Mouse (Mus musculus) CH12.LX (cell line): ENCODE results near the gene Tgfbr3l. TPM values are rescaled to one million over a fixed set of nuclear protein-coding genes. Genes with fewer than 3 reads are reported as not detected.

ENCODE experiments used
- DNase-seq: peaks from one replicate; pipeline ENCODE4 v3.0.0-alpha.2; 2013; ENCODE audit errors: extremely low read depth
- H3K27ac ChIP-seq: 2 replicates; pipeline ENCODE4 v1.5.1; 2012; ENCODE audit warnings: low read depth, mild to moderate bottlenecking, control low read depth, moderate library complexity; ENCODE audit not compliant: insufficient read depth
- H3K27me3 ChIP-seq: replicated peaks from 2 replicates; pipeline ENCODE3; 2012; ENCODE audit warnings: inconsistent platforms
- H3K36me3 ChIP-seq, 2 experiments: replicated peaks in 1 of 2; 2 replicates each; pipeline versions ENCODE3 to v1.6.1; 2012; ENCODE audit warnings: inconsistent platforms in 1 of 2, low read length in 1 of 2, mild to moderate bottlenecking in 1 of 2, mixed read lengths in 1 of 2, moderate library complexity in 1 of 2; ENCODE audit not compliant: control insufficient read depth in 1 of 2, insufficient read depth in 1 of 2
- H3K4me1 ChIP-seq, 2 experiments: 2 replicates each; pipeline ENCODE4 v1.6.1; 2012; ENCODE audit warnings: inconsistent platforms in 1 of 2, moderate library complexity in 1 of 2; ENCODE audit not compliant: insufficient read depth in 2 of 2, control insufficient read depth in 1 of 2
- H3K4me2 ChIP-seq: 2 replicates; pipeline ENCODE4 v1.6.1; 2012; ENCODE audit warnings: low read depth, mild to moderate bottlenecking, control low read depth; ENCODE audit not compliant: poor library complexity, insufficient read depth, severe bottlenecking
- H3K4me3 ChIP-seq, 3 experiments: fragments of 150-350 bp in 1 of 3; sonication (generic) in 1 of 3; replicated peaks in 1 of 3; 2 replicates each; pipeline versions ENCODE3 to v1.5.1; 2011 to 2012; ENCODE audit warnings: low read depth in 2 of 3, low read length in 2 of 3, mild to moderate bottlenecking in 2 of 3, moderate library complexity in 2 of 3, control low read depth in 1 of 3, improper control_type of control experiment in 1 of 3, inconsistent platforms in 1 of 3, mixed read lengths in 1 of 3; ENCODE audit not compliant: poor library complexity in 1 of 3
- H3K79me2 ChIP-seq: replicated peaks from 2 replicates; pipeline ENCODE4 v1.6.1; 2012; ENCODE audit warnings: mild to moderate bottlenecking, moderate library complexity; ENCODE audit not compliant: control insufficient read depth, poor library complexity, insufficient read depth, severe bottlenecking; ENCODE audit errors: extremely low read depth
- H3K9ac ChIP-seq: 2 replicates; pipeline ENCODE4 v1.6.1; 2012; ENCODE audit warnings: low read depth, mild to moderate bottlenecking, control low read depth, moderate library complexity; ENCODE audit not compliant: insufficient read depth
- H3K9me3 ChIP-seq: replicated peaks from 2 replicates; pipeline ENCODE3; 2012; ENCODE audit warnings: low read length, inconsistent platforms, mixed read lengths
- CHD1 ChIP-seq: IDR thresholded peaks from 2 replicates; pipeline ENCODE4 v1.6.1; 2012; ENCODE audit warnings: low read depth, low read length, improper control_type of control experiment, inconsistent platforms
- CHD2 ChIP-seq: IDR thresholded peaks from 2 replicates; pipeline ENCODE4 v1.6.1; 2011; ENCODE audit warnings: low read length, improper control_type of control experiment
- CTCF ChIP-seq, 2 experiments: IDR thresholded peaks in 1 of 2; conservative IDR thresholded peaks in 1 of 2; 2 replicates each; pipeline ENCODE4 v1.5.1; 2011 to 2012; ENCODE audit warnings: low read depth in 2 of 2, low read length in 2 of 2, improper control_type of control experiment in 1 of 2, inconsistent platforms in 1 of 2, mild to moderate bottlenecking in 1 of 2, moderate library complexity in 1 of 2
- ELF1 ChIP-seq: IDR thresholded peaks from 2 replicates; pipeline ENCODE4 v1.6.1; 2014; ENCODE audit warnings: low read depth, mild to moderate bottlenecking, inconsistent platforms, low read length, improper control_type of control experiment
- EP300 ChIP-seq: IDR thresholded peaks from 2 replicates; pipeline ENCODE4 v1.6.1; 2011; ENCODE audit warnings: low read length, improper control_type of control experiment
- HCFC1 ChIP-seq: IDR thresholded peaks from 2 replicates; pipeline ENCODE4 v1.6.1; 2012; ENCODE audit warnings: low read depth, mild to moderate bottlenecking, inconsistent platforms, low read length, improper control_type of control experiment
- MAFK ChIP-seq: IDR thresholded peaks from 2 replicates; pipeline ENCODE4 v1.6.1; 2011; ENCODE audit warnings: low read length, improper control_type of control experiment; ENCODE audit not compliant: insufficient replicate concordance
- MAZ ChIP-seq: IDR thresholded peaks from 2 replicates; pipeline ENCODE4 v1.6.1; 2012; ENCODE audit warnings: low read depth, mild to moderate bottlenecking, inconsistent platforms, low read length, improper control_type of control experiment, moderate library complexity
- MEF2A ChIP-seq: IDR thresholded peaks from 2 replicates; pipeline ENCODE4 v1.6.1; 2014; ENCODE audit warnings: low read depth, mild to moderate bottlenecking, inconsistent platforms, low read length, improper control_type of control experiment, borderline replicate concordance
- MXI1 ChIP-seq: IDR thresholded peaks from 2 replicates; pipeline ENCODE4 v1.6.1; 2011; ENCODE audit warnings: mild to moderate bottlenecking, low read depth, low read length, improper control_type of control experiment
- NELFE ChIP-seq: IDR thresholded peaks from 2 replicates; pipeline ENCODE4 v1.6.1; 2011; ENCODE audit warnings: low read depth, low read length, improper control_type of control experiment
- PAX5 ChIP-seq: IDR thresholded peaks from 2 replicates; pipeline ENCODE4 v1.6.1; 2012; ENCODE audit warnings: low read length, inconsistent platforms, mixed read lengths
- POLR2AphosphoS2 ChIP-seq: IDR thresholded peaks from 2 replicates; pipeline ENCODE4 v1.6.1; 2011; ENCODE audit warnings: low read depth, low read length, improper control_type of control experiment
- RAD21 ChIP-seq: IDR thresholded peaks from 2 replicates; pipeline ENCODE4 v1.6.1; 2011; ENCODE audit warnings: low read depth, mild to moderate bottlenecking, low read length, improper control_type of control experiment, moderate library complexity
- SMC3 ChIP-seq: IDR thresholded peaks from 2 replicates; pipeline ENCODE4 v1.6.1; 2011; ENCODE audit warnings: low read depth, low read length, improper control_type of control experiment
- TCF12 ChIP-seq: IDR thresholded peaks from 2 replicates; pipeline ENCODE4 v1.6.1; 2014; ENCODE audit warnings: low read depth, mild to moderate bottlenecking, inconsistent platforms, low read length, improper control_type of control experiment
- UBTF ChIP-seq: IDR thresholded peaks from 2 replicates; pipeline ENCODE4 v1.6.1; 2012; ENCODE audit warnings: low read depth, mild to moderate bottlenecking, inconsistent platforms, low read length, improper control_type of control experiment, moderate library complexity
- ZC3H11A ChIP-seq: IDR thresholded peaks from 2 replicates; pipeline ENCODE4 v1.6.1; 2012; ENCODE audit warnings: low read depth, mild to moderate bottlenecking, inconsistent platforms, low read length, improper control_type of control experiment
- ZNF384 ChIP-seq: IDR thresholded peaks from 2 replicates; pipeline ENCODE4 v1.6.1; 2012; ENCODE audit warnings: low read depth, low read length, improper control_type of control experiment, inconsistent platforms
- dilution Hi-C: fragments of 300-500 bp; cut with MboI; formaldehyde crosslinking; loops from 2 replicates; pipeline ENCODE4 v1.14.3; 2020; ENCODE audit warnings: low sequenced_read_pairs; ENCODE audit not compliant: extremely low pct_unique_long_range_greater_than_20kb, extremely low pct_ligation_motif_present
- in situ Hi-C: fragments of 300-500 bp; cut with MboI; formaldehyde crosslinking; loops from 3 replicates; pipeline ENCODE4 v1.14.3; 2019; ENCODE audit warnings: low sequenced_read_pairs, low pct_ligation_motif_present, low pct_unique_long_range_greater_than_20kb, mixed read lengths
- polyA plus RNA-seq: library from polyadenylated mRNA; unstranded; fragments of >175 nt; gene quantifications from 2 replicates; pipeline ENCODE4 v1.2.1, GENCODE M21; 2012; ENCODE audit warnings: low read depth; ENCODE audit not compliant: insufficient read length
- total RNA-seq, 2 experiments: library from RNA; depleted of rRNA; stranded (reverse); fragments of 300-350 nt in 1 of 2; fragments of >200 nt in 1 of 2; gene quantifications; 2 replicates each; pipeline ENCODE4 v1.2.3; 2012 to 2014

Gene Tgfbr3l
- total and polyA plus RNA-seq, 3 experiments: 2.0 to 13.3 (median 4.5) TPM

GRCm38 (mm10) chr8:4292738-4293137 is 44.7 kb downstream of the Tgfbr3l start:
- H3K4me2 ChIP-seq: no peak overlapping the region
- no peaks in the 10 kb centered on the region for H3K27me3 ChIP-seq
- no peak for DNase-seq
- dilution Hi-C loops: no loop called here
- in situ Hi-C loops: no loop called here
- 0 out of 2 replicates have a peak, but pooled peaks cover 4% of the 10 kb centered on the region for H3K79me2 ChIP-seq
- H3K4me1 ChIP-seq: no peaks in the 10 kb centered on the region
- H3K9me3 ChIP-seq: no peaks in the 10 kb centered on the region
- H3K9ac ChIP-seq: no peak overlapping the region
- no peak overlapping the region for H3K4me3 ChIP-seq
- H3K27ac ChIP-seq: no peak overlapping the region
- peaks cover 74 to 98% of the 10 kb centered on the region in 2 experiments for H3K36me3 ChIP-seq
- no peak for TF ChIP-seq TCF12
- TF ChIP-seq CTCF (conservative IDR thresholded peaks at IDR 0.05 in 1 of 2, IDR thresholded peaks at IDR 0.05 in 1 of 2; ENCODE audit: low read depth in 2 of 2, low read length in 2 of 2): peak in 1 of 2 experiments; percentile 35; a peak in 2 of 4 replicates

GRCm38 (mm10) chr8:4297822-4298221 is 49.8 kb downstream of the Tgfbr3l start:
- H3K79me2 ChIP-seq: peaks cover 7% of the 10 kb centered on the region; the same call in 1 of the 2 replicates
- in situ Hi-C loops: no loop called here
- dilution Hi-C loops: no loop called here
- no peak overlapping the region for H3K9ac ChIP-seq
- peaks cover 84 to 97% of the 10 kb centered on the region in 2 experiments for H3K36me3 ChIP-seq
- no peaks in the 10 kb centered on the region for H3K9me3 ChIP-seq
- H3K27ac ChIP-seq: no peak overlapping the region
- no peaks in the 10 kb centered on the region for H3K4me1 ChIP-seq
- DNase-seq: no peak
- no peaks in the 10 kb centered on the region for H3K27me3 ChIP-seq
- H3K4me3 ChIP-seq: no peak overlapping the region
- no peak overlapping the region for H3K4me2 ChIP-seq
- TF ChIP-seq MXI1 (no peak), PAX5 (no peak), CHD1 (no peak), MAZ (no peak), HCFC1 (no peak), EP300 (no peak), MAFK (no peak), ELF1 (no peak), ZNF384 (no peak), NELFE (no peak), RAD21 (no peak), MEF2A (no peak), UBTF (no peak), POLR2AphosphoS2 (no peak), CHD2 (no peak), ZC3H11A (no peak), TCF12 (no peak), SMC3 (no peak)

Other genes with a start within 250 kb of the Tgfbr3l start
- not detected in 2 replicates for gene Cd209f, start 142.4 kb upstream of the Tgfbr3l start, total RNA-seq (2012; rRNA removed)
- gene Cd209f, start 142.4 kb upstream of the Tgfbr3l start, total RNA-seq (2014; rRNA removed): not detected in 2 replicates
- not detected in 2 replicates for gene Cd209f, start 142.4 kb upstream of the Tgfbr3l start, polyA plus RNA-seq
- gene Cd209g, start 114.1 kb upstream of the Tgfbr3l start, total RNA-seq (2012; rRNA removed): not detected in 2 replicates
- gene Cd209g, start 114.1 kb upstream of the Tgfbr3l start, total RNA-seq (2014; rRNA removed): not detected in 2 replicates
- gene Cd209g, start 114.1 kb upstream of the Tgfbr3l start, polyA plus RNA-seq: not detected in 2 replicates
- 4.6 and 6.6 TPM in 2 replicates for gene Evi5l, start 81.6 kb upstream of the Tgfbr3l start, total RNA-seq (2012; rRNA removed)
- gene Evi5l, start 81.6 kb upstream of the Tgfbr3l start, total RNA-seq (2014; rRNA removed): 1.4 and 2.2 TPM in 2 replicates
- gene Evi5l, start 81.6 kb upstream of the Tgfbr3l start, polyA plus RNA-seq: 2.8 and 3.6 TPM in 2 replicates
- gene Prr36, start 30.8 kb upstream of the Tgfbr3l start, total RNA-seq (2012; rRNA removed): 0.08 and 0.13 TPM in 2 replicates
- 0.05 TPM in 1 of 2 replicates, not detected in the other for gene Prr36, start 30.8 kb upstream of the Tgfbr3l start, total RNA-seq (2014; rRNA removed)
- 0.40 and 0.59 TPM in 2 replicates for gene Prr36, start 30.8 kb upstream of the Tgfbr3l start, polyA plus RNA-seq
- 0.25 TPM in 2 replicates for gene Lrrc8e, start 21.4 kb upstream of the Tgfbr3l start, total RNA-seq (2012; rRNA removed)
- not detected in 2 replicates for gene Lrrc8e, start 21.4 kb upstream of the Tgfbr3l start, total RNA-seq (2014; rRNA removed)
- gene Lrrc8e, start 21.4 kb upstream of the Tgfbr3l start, polyA plus RNA-seq: 0.07 TPM in 1 of 2 replicates, not detected in the other
- 18.1 and 18.3 TPM in 2 replicates for gene Map2k7, start 9.5 kb upstream of the Tgfbr3l start, total RNA-seq (2012; rRNA removed)
- gene Map2k7, start 9.5 kb upstream of the Tgfbr3l start, total RNA-seq (2014; rRNA removed): 10.5 and 11.8 TPM in 2 replicates
- 73.8 and 74.0 TPM in 2 replicates for gene Map2k7, start 9.5 kb upstream of the Tgfbr3l start, polyA plus RNA-seq
- gene Gm49320, start 9.3 kb upstream of the Tgfbr3l start, total RNA-seq (2012; rRNA removed): 0.08 and 0.38 TPM in 2 replicates
- gene Gm49320, start 9.3 kb upstream of the Tgfbr3l start, total RNA-seq (2014; rRNA removed): 0.08 and 0.26 TPM in 2 replicates
- gene Gm49320, start 9.3 kb upstream of the Tgfbr3l start, polyA plus RNA-seq: 0.23 and 0.67 TPM in 2 replicates
- 23.5 and 30.0 TPM in 2 replicates for gene Snapc2, start 4.9 kb downstream of the Tgfbr3l start, total RNA-seq (2012; rRNA removed)
- 18.3 and 22.4 TPM in 2 replicates for gene Snapc2, start 4.9 kb downstream of the Tgfbr3l start, total RNA-seq (2014; rRNA removed)
- 29.8 and 30.8 TPM in 2 replicates for gene Snapc2, start 4.9 kb downstream of the Tgfbr3l start, polyA plus RNA-seq
- 0.68 and 0.80 TPM in 2 replicates for gene Ctxn1, start 11.1 kb downstream of the Tgfbr3l start, total RNA-seq (2012; rRNA removed)
- 0.73 and 1.3 TPM in 2 replicates for gene Ctxn1, start 11.1 kb downstream of the Tgfbr3l start, total RNA-seq (2014; rRNA removed)
- 3.0 and 3.2 TPM in 2 replicates for gene Ctxn1, start 11.1 kb downstream of the Tgfbr3l start, polyA plus RNA-seq
- 130 and 147 TPM in 2 replicates for gene Timm44, start 27.7 kb downstream of the Tgfbr3l start, total RNA-seq (2012; rRNA removed)
- gene Timm44, start 27.7 kb downstream of the Tgfbr3l start, total RNA-seq (2014; rRNA removed): 109 and 123 TPM in 2 replicates
- 143 and 177 TPM in 2 replicates for gene Timm44, start 27.7 kb downstream of the Tgfbr3l start, polyA plus RNA-seq
- 4.6 and 4.9 TPM in 2 replicates for gene Ccl25, start 77.0 kb downstream of the Tgfbr3l start, total RNA-seq (2012; rRNA removed)
- gene Ccl25, start 77.0 kb downstream of the Tgfbr3l start, total RNA-seq (2014; rRNA removed): 5.4 and 5.7 TPM in 2 replicates
- gene Ccl25, start 77.0 kb downstream of the Tgfbr3l start, polyA plus RNA-seq: 5.6 and 6.0 TPM in 2 replicates
- 55.8 and 76.9 TPM in 2 replicates for gene Elavl1, start 77.2 kb downstream of the Tgfbr3l start, total RNA-seq (2012; rRNA removed)
- 110 and 112 TPM in 2 replicates for gene Elavl1, start 77.2 kb downstream of the Tgfbr3l start, total RNA-seq (2014; rRNA removed)
- gene Elavl1, start 77.2 kb downstream of the Tgfbr3l start, polyA plus RNA-seq: 67.1 and 76.4 TPM in 2 replicates
- gene Cers4, start 244.8 kb downstream of the Tgfbr3l start, total RNA-seq (2012; rRNA removed): 8.6 and 13.3 TPM in 2 replicates
- 11.9 and 15.3 TPM in 2 replicates for gene Cers4, start 244.8 kb downstream of the Tgfbr3l start, total RNA-seq (2014; rRNA removed)
- gene Cers4, start 244.8 kb downstream of the Tgfbr3l start, polyA plus RNA-seq: 9.9 and 11.4 TPM in 2 replicates